Mouse (Mus musculus) heart, postnatal 25 days (tissue): ENCODE measurements around the gene Catsperz. TPM values are rescaled to one million over a fixed set of nuclear protein-coding genes. Genes with fewer than 3 reads are reported as not detected.
A peak's percentile ranks its signal among the peaks of the same experiment; 100 is the strongest.

Source experiments
- DNase-seq: peaks from one replicate; pipeline ENCODE4 v3.0.0; 2022; ENCODE audit warnings: low spot score
- intact Hi-C: fragments of 180-260 bp; cut with DNase I; formaldehyde crosslinking; loops from one replicate; pipeline ENCODE4 v1.15.1; 2025
- total RNA-seq, 2 experiments: library from RNA; stranded (reverse); gene quantifications; 2 replicates each; pipeline ENCODE4 v1.2.3; 2021

Gene Catsperz
- not detected for total RNA-seq

DNA sequence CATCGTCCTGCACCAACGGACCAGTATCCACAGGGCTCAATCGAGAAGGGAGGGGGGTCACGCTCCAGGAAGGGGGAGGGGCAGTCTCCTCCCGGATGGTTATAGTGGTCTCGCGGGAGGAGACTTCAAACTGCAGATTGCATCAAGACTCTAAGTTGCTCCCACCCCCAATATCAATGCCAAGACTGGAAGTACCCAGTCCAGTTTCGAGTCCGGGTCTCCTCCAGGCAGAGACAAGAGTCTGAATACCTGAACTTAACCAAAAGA lies at the start of gene Catsperz:
Catsperz (minus strand) TSS at position 74 of the 267 bp plus-strand sequence.
- DNase-seq = no peak
- intact Hi-C loops = loop anchor here (2.0 kb wide), 1 partner anchor 96 kb away; no protein-coding TSS in a partner anchor

DNA sequence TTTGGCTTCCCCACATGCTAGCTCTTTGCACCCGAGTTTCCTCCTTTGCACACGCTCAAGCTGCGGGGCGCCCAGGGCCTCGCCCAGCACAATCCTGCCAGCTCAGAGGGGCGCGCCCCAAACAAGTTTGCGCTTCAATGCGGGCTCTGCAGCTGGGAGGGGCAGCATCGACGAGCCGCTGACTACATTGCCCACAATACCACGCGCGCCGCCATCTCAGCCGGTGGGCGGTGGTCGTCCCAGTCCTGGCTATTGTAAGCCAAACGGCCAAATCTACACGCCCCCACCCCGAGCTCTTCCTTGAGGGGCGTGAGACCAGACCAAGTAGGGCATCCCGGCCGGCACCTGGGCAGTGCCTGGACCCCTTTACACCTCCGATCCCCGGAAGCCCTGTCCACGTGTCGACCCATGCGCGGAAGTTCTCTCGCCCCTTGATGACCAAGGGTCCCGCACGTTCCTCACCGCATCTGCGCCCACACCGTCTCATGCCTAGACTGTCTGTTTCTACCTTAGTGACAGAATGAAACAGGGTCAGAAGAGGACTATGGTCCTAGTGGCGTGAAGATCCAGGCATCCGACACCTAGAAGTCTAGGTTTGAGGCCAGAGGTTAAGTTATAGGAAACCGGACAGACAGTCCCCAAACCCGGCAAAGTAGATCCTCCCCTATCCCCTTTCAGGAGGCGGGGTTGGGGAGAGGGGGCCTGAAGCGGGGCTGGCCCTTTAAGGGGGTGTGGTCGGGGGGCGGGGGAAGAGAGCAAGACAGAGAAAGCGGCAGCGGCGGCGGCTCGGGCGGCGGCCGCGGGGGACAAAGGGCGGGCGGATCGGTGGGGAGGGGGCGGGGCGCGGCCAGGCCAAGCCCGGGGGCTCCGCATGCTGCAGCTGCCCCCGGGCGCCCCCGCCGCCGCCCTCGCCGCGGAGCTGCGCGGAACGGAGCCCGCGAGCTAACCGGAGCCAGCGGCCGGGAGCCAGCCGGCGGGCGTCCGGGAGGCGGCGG lies 49.3 kb upstream of the Catsperz start, which contains the start of gene Ppp1r14b:
Ppp1r14b (plus strand) TSS at position 758 of the 995 bp plus-strand sequence.
- intact Hi-C loops = loop anchor here (5.0 kb wide), 1 partner anchor 48 kb away; no protein-coding TSS in a partner anchor
- DNase-seq = peak; percentile 64

DNA sequence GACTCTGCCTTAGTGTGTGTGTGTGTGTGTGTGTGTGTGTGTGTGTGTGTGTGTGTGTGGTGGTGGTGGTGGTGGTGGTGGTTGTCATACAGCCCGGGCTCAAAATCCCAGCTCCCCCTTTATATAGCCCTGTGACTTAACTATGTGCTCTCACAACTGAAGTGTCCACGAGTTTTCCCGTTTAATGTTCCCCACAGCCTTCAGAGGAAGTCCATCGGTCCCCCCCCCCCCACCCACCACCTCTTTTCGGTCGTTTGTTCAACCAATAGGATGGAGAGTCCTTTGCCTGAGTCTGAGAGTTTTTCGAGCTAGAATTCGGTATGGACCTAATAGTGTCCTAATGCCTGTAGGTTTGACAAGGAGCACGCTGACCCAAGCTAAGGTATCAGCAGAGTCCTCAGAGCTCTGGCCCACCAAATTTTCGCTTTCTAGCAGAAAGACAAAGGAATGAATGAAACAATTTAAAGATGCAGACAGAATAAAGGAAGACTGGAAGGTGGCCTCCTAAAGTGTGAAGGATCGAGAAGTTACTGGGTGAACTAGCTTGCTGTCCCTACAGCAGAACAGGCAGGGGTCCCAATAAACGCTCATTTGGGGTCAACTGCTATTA lies 48.5 kb upstream of the Catsperz start:
- no peak for DNase-seq
- intact Hi-C loops = no loop called here

DNA sequence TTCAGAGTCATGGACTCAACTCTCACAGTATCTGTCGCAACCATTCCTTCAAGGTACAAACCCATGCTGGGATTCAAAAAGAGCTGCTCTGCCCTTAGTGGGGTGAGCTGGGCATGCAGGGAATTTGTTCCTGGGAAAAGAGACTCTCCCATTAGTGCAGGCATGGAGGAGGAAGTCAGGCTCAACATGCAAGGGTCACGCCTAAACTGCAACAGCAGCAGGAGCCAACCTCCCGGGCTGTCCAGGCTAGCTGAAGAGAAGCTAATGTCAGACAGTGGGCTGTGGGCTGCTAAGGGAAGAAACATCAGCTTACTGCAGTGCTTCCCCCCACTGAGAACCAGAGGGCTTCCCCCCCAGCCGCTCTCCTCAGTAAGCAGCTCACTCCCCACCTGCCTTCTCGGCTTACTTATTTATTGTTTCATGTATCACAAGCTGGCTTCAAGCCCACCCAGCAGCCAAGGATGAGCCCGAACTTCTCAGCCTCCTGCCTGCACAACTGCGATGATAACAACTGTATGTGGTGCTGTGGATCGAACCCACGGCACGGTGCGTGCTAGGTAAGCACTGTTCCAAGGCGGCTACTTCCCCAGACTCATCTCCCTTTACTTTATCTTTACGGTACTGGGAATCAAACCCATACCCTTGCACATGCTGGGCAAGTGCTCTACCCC lies 47.2 kb upstream of the Catsperz start:
- intact Hi-C loops = no loop called here
- DNase-seq = no peak

DNA sequence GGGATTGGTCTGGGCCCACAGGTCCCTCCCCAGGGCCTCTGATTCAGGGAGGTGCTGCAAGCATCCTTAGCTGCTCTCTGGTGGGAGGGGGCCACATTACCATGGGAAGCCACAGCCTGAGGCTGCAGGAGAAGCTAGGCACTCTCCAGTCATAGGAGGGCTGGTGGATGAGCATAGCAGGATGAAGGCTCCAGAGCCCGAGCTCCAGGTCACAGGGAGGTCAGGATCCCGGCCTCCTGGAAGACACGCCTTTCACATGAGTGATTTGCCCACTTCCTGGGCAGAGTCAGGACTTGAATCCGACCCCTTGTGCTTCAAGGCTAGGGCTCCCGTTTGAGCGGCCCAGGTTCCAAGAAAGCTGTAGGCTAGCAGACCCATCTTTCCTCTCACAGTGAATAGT lies 46.5 kb upstream of the Catsperz start:
- intact Hi-C loops = no loop called here
- DNase-seq = no peak

DNA sequence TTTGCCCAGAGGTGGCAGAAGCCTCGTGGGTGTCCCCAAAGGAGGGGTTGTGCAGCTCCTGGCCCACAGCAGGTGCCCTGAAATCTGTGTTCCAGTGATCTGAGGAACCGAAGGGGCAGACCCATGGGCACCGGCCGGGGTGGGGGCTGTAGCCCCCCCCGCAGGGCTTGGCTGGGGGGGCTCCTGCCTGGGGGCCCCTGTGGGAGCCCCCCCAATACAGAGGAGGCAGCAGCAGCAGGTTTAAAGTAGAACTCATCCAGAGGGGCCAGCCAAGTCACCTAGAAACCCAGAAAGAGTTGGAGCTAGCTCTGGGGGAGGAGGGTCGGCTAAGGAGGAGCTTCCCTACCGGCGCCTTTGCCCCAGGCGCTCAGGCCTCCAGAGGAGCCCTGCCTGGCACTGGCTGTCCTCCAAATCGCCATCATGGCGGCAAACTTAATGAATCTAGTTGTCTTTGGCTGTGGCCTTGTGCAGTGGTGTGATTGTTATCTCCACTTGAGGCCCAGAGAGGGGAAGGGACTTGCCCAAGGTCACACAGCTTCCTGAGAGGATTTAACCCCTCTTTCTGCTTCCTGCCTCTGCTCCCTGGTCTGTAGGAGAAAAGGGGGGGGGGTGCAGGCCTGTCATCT lies 45.4 kb upstream of the Catsperz start:
- no peak for DNase-seq
- intact Hi-C loops = no loop called here

DNA sequence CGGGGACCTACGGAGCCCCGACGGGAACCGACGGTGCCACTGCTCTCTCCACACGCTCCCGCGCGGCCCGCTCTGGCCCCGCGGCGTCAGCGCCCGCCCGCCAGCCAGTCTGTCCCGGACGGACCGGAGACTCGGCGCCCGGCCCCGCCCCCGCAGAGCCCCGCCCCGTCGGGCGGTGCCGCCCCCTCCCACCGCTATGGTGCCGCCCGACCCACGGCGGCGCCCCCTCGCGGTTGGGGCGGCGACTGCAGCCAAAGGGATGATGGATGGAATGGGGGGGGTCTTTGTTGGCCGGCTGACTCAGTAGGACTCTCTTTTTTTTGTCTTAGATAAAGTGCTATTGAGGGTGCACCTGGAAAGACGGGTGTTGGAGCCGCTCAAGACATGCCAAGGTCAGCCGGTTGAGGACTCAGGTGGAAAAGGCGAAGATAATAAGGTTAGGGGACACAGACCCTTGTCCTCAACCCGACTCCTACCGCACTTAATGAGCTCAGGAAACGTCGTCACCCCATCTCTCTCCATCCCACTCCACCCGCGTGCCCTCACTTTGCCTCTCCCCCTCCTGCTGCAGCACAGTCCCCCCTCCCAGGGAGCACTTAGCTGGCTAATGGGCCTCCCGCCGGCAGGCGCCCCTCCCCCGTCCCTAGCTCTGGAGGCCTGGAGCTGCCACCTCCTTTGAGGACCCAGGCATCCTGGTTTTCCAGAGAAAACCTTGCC lies 44.6 kb upstream of the Catsperz start:
- DNase-seq = peak; percentile 55
- intact Hi-C loops = loop anchor here (2.0 kb wide), 2 partner anchors 15 to 47 kb away; no protein-coding TSS in a partner anchor

DNA sequence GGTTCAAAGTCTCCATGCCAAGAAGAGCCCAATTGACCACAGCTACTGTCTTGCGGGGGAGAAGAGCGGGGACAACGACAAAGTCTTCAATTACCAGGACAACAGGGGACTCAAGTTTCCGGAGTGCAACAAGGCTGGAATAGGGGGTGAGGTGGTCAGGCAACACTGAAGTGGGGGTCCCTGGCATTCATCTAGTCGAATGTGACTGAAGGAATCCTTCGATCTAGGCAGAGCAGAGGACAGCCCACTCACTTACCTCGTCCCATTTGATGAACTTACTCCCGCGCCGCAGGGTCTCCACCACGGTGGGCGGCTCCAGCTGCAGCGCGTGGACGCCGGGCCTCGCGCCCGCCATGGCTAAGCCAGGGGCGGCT lies 44.1 kb upstream of the Catsperz start:
- no peak for DNase-seq
- intact Hi-C loops = loop anchor here (2.0 kb wide), 2 partner anchors 14 to 46 kb away; no protein-coding TSS in a partner anchor

DNA sequence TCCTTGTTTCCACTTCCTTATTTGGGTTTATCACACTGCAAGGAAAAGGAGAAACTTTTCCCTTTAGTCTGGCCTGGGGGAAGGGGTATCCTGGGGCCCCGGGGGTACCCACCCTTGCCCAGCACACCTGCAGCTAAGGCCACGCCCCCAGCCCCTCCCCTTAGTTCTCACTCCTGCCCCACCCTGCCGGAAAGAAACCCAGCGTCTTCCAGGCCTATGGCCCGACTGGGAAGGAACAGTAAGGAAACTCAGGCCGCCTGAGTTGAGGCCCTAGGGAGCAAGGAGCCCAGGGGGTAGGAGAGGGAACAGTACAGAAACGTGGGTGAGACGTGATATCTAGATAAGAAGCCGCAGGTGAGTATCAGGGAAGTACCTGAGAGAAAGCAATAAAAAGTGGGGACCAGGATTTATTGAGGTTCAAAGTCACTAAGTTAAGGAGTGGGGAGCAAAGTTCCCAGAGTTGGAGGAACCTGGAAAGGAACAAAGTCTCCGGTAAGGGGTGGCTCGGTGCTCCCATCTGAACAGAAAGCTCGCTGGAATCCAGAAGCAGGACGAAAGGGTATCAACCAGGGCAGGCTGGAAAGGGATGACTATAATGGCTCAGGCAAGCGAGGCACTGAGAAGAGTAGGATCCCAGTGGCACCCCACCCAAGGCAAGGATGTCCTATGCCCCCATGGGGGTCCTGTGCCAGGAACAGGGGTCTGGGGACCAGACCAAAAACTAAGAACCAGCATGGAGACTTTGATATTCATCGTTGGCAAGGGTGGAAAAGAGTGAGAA lies 43.5 kb upstream of the Catsperz start:
- intact Hi-C loops = loop anchor here (2.0 kb wide), 2 partner anchors 14 to 46 kb away; no protein-coding TSS in a partner anchor

DNA sequence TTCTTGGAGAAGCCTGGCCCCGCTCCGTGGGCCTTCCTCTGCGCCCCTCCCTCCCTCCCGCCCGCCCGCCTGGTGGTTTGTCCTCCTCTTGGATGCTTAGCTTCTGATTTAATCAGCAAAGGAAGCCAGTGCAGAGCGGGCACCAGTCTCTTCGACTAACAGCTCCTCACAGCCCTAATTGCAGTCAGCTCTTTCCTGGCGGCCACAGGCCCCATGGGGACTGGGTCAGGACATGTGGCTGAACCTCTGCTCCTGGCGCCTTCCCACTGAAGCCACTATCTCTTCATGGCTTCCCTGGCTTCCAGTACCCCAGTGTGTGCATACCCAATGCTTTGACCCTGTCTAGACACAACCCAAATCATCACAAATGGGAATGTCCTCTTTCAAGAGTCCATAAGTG lies 31.3 kb upstream of the Catsperz start:
- DNase-seq = no peak
- intact Hi-C loops = no loop called here

More for the DNA sequence above, 43.5 kb upstream of the Catsperz start:
- no peak for DNase-seq

DNA sequence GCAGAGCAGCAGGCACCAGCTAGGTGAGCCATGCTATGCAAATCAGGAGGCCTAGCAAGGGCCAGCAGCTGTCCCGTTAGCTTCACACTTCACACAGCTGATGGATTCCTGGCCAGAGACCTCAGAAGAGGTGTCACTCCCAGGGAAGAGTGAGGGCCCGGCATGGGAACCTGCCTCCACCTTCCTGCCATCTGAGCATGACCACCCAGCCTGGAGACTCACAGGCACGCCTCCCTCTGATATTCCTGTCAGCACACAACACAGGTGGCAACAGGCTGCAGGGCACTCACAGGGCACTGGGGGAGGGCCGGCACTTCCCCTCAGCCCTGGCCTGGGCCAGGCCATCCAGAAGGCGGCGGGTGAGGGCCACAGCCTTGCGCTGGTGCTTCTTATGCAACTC lies 30.2 kb upstream of the Catsperz start:
- intact Hi-C loops = loop anchor here (2.0 kb wide), 1 partner anchor 13 kb away; no protein-coding TSS in a partner anchor

DNA sequence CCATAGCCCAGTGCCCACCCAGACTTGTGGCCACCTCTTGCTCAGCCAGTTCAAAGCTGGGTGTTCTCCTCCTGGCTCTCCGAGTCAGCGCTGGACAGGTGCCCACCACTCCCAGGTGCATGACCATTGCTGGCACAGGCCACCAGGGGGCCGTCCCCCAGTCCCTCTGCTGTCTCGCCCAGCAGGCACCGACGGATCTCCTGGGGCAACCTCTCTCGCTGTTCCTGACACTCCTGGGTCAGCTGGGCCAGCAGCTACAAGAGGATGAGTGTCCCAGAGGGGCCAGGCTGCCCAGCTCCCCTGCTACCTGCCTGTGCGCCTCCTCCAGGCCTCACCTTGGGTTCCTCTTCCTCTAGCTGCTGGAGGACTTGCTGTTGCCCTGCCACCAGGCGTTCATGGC lies 28.9 kb upstream of the Catsperz start:
- intact Hi-C loops = loop anchor here (2.0 kb wide), 1 partner anchor 15 kb away; no protein-coding TSS in a partner anchor
- no peak for DNase-seq

More for the DNA sequence above, 30.2 kb upstream of the Catsperz start:
- no peak for DNase-seq

DNA sequence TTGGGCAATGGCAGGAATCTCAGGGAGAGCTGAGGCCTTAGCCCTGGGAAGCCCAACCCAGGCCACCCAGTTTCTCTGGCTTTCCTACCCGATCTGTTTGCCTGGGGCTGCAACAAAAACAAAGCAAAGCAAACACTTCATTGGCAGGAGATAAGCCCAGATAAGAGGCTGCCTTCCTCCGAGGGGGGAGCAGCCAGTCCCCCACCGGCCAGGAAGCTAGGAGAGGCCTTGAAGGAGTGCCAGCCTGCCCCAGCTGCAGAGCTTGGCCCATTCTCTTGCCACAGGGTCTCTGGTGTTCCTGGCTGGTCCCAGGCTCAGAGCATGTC lies 27.5 kb upstream of the Catsperz start:
- peak; percentile 48 for DNase-seq
- intact Hi-C loops = no loop called here

DNA sequence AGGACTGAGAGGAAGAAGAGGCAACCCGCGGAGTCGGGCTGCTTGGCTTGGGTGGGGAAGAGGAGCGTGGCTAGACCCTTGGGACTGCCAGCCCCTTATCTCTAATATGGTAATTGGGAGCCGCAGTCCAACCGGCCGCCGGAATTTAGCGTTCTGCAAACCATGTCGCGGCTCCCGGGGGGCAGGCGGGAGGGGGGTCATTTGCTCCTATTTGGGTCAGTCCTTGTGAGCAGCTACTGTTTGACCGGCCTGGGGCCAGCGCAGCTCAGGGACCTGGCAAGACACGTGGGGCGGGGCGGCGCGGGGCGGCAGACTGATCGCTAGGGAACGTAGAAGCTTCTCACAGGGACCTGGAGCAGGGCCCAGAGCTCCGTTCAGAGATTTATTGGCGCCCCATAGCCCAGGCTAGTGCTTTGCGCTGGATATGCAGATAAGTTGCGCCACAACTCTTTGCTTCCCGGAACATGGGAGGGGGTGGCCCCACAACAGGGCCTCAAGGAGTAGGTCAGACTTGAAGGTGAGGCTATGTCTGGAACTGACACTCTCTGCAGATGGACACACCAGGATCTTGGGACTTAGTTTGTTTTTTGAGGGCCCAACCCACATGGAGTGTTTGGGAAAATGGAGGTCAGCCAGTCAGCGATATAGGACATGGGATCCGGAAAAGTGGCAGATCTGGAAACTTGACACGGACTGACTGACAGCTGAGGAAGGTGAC lies 27.0 kb upstream of the Catsperz start:
- intact Hi-C loops = loop anchor here (1.0 kb wide), 1 partner anchor 11 kb away; the partner anchor contains the start of gene Bad
- DNase-seq = peak; percentile 82

DNA sequence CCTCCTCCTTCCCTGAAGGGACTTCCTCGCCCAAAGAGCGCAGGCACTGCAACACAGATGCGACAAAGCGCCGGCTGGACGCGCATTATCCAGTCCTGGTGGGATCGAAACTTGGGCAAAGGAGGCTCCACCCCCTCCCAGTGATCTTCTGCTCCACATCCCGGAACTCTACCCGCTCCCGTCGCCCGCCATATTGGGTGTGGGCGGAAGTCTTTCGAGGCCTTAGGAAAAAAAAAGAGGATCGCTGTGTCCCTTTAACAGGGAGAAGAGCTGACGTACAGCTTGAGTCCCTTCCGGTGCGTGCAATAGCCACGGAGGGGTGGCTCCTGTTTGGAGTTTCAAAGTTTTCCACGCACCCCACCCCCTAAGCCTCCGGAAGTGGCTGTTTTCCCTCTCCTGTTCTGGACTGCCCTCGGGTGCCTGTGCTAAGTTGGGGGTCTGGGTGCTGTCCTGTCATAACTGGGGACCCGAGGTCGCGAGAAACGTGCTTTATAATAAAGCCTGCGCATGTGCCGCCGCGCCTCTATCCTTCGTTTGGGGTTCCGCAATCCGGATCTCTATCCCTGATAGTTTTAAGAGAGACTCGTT lies 26.3 kb upstream of the Catsperz start:
- intact Hi-C loops = loop anchor here (1.0 kb wide), 1 partner anchor 10 kb away; the partner anchor contains the start of gene Bad
- DNase-seq = peak; percentile 96

DNA sequence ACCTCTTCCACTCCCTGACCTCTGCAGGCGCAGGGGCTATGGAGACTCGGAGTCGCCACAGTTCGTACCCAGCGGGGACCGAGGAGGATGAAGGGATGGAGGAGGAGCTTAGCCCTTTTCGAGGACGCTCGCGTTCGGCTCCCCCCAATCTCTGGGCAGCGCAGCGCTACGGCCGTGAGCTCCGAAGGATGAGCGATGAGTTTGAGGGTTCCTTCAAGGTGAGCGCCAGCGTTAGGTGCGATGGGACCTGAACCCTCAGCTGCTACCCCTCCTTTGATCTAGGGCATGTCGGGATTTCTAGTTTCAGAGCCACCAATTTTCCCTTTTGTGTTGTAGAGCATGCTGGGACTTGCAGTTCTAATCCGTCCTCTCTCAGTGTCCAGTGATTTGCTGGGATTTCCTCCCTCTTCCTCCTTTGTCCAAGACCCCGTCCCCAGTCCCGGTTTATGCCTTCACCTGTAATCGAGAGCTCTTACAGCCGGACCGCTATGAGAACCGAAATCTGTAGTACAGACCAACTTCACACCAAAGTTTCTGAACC lies 25.5 kb upstream of the Catsperz start:
- DNase-seq = no peak
- intact Hi-C loops = loop anchor here (1.0 kb wide), 1 partner anchor 9 kb away; the partner anchor contains the start of gene Bad

DNA sequence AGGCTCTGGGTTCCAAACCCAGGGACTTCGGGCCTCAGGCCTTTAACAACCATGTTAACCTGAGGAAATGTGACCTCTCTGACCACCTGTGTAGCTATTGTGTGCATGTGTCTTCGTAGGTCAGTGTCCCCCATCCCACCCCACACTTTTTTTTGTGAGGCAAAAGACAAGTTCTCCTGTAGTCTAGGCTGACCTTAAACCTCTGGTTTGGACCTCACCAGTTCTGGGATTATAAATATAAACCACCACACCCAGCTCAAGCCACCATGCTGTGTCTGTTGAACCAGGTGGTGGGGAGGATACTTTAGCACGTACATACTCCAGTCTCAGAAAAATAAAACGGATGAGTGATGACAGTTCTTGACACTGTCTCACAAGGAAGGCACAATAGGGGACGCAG lies 24.8 kb upstream of the Catsperz start:
- intact Hi-C loops = loop anchor here (5.0 kb wide), 1 partner anchor 703 kb away; no protein-coding TSS in a partner anchor
- DNase-seq = no peak
